Mouse (Mus musculus): ENCODE measurements around the gene Nell1. TPM values are rescaled to one million over a fixed set of nuclear protein-coding genes. Genes with fewer than 3 reads are reported as not detected.
"Not testable (repeated sequence)": the region's sequence is repeated elsewhere in the genome, so short reads cannot be mapped to it uniquely, and the experiment has no call there.

Nell1 gene
- not detected for polyA plus RNA-seq (2017; shearing (Covaris generic))

- no peak for ATAC-seq
These were observed at the start of gene Nell1 for GRCm38 (mm10) chr7:49974841-49975440. TSS of gene Nell1 (plus strand) at chr7:49974864.

- no peak for ATAC-seq
These were observed 46.1 kb upstream of the Nell1 start for GRCm38 (mm10) chr7:49928571-49928970.

GRCm38 (mm10) chr7:49929999-49930398 lies 44.7 kb upstream of the Nell1 start:
- ATAC-seq: no peak

GRCm38 (mm10) chr7:49933386-49934115 lies 41.1 kb upstream of the Nell1 start:
- not testable (repeated sequence) for ATAC-seq

DNA sequence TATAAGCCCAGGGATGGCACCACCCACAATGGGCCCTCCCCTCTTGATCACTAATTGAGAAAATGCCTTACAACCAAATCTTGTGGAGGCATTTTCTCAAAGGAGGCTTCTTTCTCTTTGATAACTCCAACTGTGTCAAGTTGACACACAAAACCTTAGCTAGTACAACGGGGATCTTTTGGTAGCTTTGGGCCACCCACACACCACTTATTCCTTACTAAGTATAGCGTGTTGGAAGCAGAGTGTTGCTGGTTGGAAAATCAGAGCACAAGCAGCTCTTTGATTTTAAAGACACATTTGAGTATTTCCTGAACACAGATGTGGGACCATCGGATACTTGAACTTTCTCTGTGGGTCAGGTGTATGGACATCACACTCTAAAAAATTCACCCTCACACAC lies 37.8 kb upstream of the Nell1 start:
- no peak for ATAC-seq

- ATAC-seq: no peak
These were observed 32.6 kb upstream of the Nell1 start for GRCm38 (mm10) chr7:49942023-49942422.

DNA sequence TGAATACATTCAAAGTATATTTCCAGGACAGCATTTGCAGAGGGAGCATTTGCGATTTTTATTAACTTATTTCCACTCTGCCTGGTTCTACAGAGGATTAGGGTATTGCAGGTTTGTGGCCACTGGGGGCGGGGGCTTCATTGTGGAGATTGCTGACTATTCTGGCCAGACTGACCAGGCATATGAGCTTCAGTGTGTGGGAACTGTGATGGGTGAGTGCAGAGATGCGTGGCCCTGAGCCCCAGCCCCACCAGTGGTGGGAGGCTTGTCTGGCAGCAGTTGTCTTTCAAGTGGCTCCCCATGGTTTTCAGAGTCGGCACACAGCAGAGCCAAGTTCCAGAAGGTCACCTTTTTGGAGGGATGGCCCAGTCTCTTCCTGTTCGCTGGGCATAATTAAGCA lies 32.2 kb upstream of the Nell1 start:
- ATAC-seq: no peak

- no peak for ATAC-seq
These were observed 28.0 kb upstream of the Nell1 start for GRCm38 (mm10) chr7:49946691-49947090.

GRCm38 (mm10) chr7:49953546-49954181 lies 21.0 kb upstream of the Nell1 start:
- no peak for ATAC-seq

- ATAC-seq: no peak
These were observed 19.8 kb upstream of the Nell1 start for GRCm38 (mm10) chr7:49954834-49955233.

- no peak for ATAC-seq
These were observed 17.5 kb upstream of the Nell1 start for GRCm38 (mm10) chr7:49957142-49957541.

DNA sequence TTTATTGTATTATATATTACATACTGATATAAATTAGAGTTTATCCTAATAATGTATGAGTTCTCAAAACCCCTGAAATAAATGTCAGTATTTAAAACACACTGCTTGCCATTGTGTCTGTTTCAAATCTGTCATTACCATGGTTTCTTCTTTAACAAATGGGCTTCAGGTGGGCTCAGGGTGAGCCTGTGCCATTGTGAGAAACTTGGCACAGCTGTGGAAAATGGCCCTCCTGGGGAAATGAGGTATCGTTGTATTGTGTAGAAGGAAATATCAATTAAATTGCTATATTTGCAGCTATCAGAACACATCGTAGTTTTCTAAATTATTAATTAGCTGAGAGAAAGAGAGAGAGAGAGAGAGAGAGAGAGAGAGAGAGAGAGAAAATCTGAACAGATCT lies 10.9 kb upstream of the Nell1 start:
- no peak for ATAC-seq

DNA sequence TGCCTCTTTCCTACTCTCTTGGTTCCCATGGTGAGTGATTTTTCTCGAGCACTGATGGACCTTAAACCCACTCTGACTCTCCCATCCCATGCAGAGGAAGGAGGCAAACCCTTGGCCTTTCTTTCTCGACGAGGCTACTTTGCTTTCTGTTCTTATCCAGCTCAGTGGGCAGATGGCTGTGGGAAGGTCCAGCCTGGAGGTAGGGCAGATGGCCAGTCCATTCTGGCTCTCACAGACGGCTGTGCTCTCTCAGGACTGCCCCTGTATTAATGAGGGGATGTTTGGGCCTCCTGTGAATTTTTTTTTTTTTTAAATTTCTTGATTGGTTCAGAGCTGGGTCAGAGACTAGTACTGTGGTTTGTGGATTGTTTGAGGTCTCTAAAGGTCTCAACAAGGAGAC lies 5.1 kb upstream of the Nell1 start:
- no peak for ATAC-seq

- ATAC-seq: no peak
These were observed 917 bp downstream of the Nell1 start for GRCm38 (mm10) chr7:49975441-49976121.

GRCm38 (mm10) chr7:49981511-49982227 lies 7.0 kb downstream of the Nell1 start:
- ATAC-seq: no peak

GRCm38 (mm10) chr7:49984698-49985097 lies 10.0 kb downstream of the Nell1 start:
- no peak for ATAC-seq

- ATAC-seq: no peak
These were observed 11.3 kb downstream of the Nell1 start for GRCm38 (mm10) chr7:49985947-49986346.

DNA sequence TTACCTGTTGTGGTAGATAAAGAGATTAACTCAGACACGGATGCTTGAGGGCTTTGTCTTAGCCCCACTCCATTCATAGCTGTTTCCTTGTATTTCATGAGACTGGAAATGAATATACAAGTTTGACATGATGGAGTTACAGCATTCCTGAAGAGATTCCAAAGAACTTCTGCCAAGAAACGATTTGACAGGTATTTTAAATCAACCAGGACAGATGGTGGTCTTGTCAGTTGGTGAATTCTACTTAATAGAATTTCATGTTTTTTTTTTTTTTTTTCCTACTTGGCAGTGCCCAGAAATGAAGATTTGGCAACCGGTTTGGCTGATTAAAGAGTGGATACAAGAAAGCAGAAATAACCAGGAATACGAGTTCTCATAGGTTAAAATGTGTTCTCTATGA lies 24.7 kb downstream of the Nell1 start:
- no peak for ATAC-seq

GRCm38 (mm10) chr7:50005268-50005667 lies 30.6 kb downstream of the Nell1 start:
- no peak for ATAC-seq

GRCm38 (mm10) chr7:50035187-50036153 lies 60.8 kb downstream of the Nell1 start:
- ATAC-seq: no peak

GRCm38 (mm10) chr7:50041112-50041511 lies 66.4 kb downstream of the Nell1 start:
- ATAC-seq: no peak
